Comparison of ENCODE assay signal across 19 mouse cellular contexts in the genomic region with DNA sequence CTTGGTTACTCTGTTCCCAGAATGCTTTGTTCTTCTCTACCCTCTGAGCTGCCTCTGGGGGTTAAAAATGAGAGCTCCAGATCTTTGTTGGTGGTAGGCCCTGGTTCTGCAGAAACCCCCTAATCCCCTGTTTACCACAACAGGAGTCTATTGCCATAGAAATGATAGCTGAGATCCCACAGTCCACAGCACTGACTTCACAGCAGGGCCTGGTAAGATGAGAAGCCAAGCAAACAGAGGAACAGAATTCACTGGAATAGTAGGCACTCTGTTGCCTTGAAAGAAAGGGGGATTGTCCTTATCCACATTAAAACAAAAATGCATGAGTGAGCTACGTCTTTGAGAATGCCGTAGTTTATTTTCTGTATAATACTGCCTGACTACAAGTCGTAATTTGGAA. TPM values are rescaled to one million over a fixed set of nuclear protein-coding genes. Genes with fewer than 3 reads are reported as not detected.
A peak's percentile ranks its signal among the peaks of the same experiment; 100 is the strongest.
DNase-seq lines count a peak whose midpoint lies in the region; ATAC-seq and TF ChIP-seq lines count a peak whose summit lies in the region.
"Had no signal": no experiment of that assay in that cellular context is flagged by ENCODE, and none has a peak within 500 bp of the region (broad histone marks: within the 10 kb centered on the region; RNA-seq: fewer than 3 reads in every experiment).

No protein-coding gene starts in this region.

- H3K9me3 ChIP-seq in forebrain, postnatal 0 days (ENCODE audit: low read length): no peaks in the 10 kb centered on the region
- H3K9me3 ChIP-seq in forebrain, embryonic 13.5 days (replicated peaks): no peaks in the 10 kb centered on the region
- H3K9me3 ChIP-seq in neural tube, embryonic 11.5 days (ENCODE audit: control insufficient read depth, low read length): no peaks in the 10 kb centered on the region
- no peaks in the 10 kb centered on the region for H3K9me3 ChIP-seq in neural tube, embryonic 15.5 days (replicated peaks)
- no peaks in the 10 kb centered on the region for H3K9me3 ChIP-seq in limb, embryonic 10.5 days (replicated peaks)
- H3K9me3 ChIP-seq: liver, embryonic 12.5 days had no signal

- H3K9ac ChIP-seq in forebrain, postnatal 0 days: no peak overlapping the region
- H3K9ac ChIP-seq in forebrain, embryonic 13.5 days: no peak overlapping the region
- no peak overlapping the region for H3K9ac ChIP-seq in neural tube, embryonic 11.5 days (ENCODE audit: low read length)
- H3K9ac ChIP-seq in neural tube, embryonic 15.5 days (replicated peaks): no peak overlapping the region
- H3K9ac ChIP-seq: liver, embryonic 12.5 days had no signal

- H3K4me2 ChIP-seq in forebrain, postnatal 0 days (ENCODE audit: low read depth): no peak overlapping the region
- no peak overlapping the region for H3K4me2 ChIP-seq in forebrain, embryonic 13.5 days
- H3K4me2 ChIP-seq in neural tube, embryonic 11.5 days (ENCODE audit: low read depth): no peak overlapping the region
- no peak overlapping the region for H3K4me2 ChIP-seq in neural tube, embryonic 15.5 days
- H3K4me2 ChIP-seq: heart, embryonic 11.5 days; liver, embryonic 12.5 days had no signal

- H3K36me3 ChIP-seq in forebrain, postnatal 0 days (ENCODE audit: insufficient read depth): no peaks in the 10 kb centered on the region
- no peaks in the 10 kb centered on the region for H3K36me3 ChIP-seq in forebrain, embryonic 13.5 days (ENCODE audit: poor library complexity, severe bottlenecking)
- H3K36me3 ChIP-seq in neural tube, embryonic 11.5 days (ENCODE audit: control insufficient read depth, insufficient read depth, low read length): no peaks in the 10 kb centered on the region
- no peaks in the 10 kb centered on the region for H3K36me3 ChIP-seq in neural tube, embryonic 15.5 days
- H3K36me3 ChIP-seq in limb, embryonic 10.5 days: no peaks in the 10 kb centered on the region
- H3K36me3 ChIP-seq: liver, embryonic 12.5 days had no signal

- no peak overlapping the region for H3K4me3 ChIP-seq in forebrain, postnatal 0 days (ENCODE audit: low read depth, low read length)
- no peak overlapping the region for H3K4me3 ChIP-seq in forebrain, embryonic 13.5 days
- H3K4me3 ChIP-seq in neural tube, embryonic 11.5 days (ENCODE audit: low read depth, low read length): no peak overlapping the region
- H3K4me3 ChIP-seq in neural tube, embryonic 15.5 days (replicated peaks): no peak overlapping the region
- H3K4me3 ChIP-seq in limb, embryonic 10.5 days: no peak overlapping the region
- H3K4me3 ChIP-seq: liver, embryonic 12.5 days had no signal

- DNase-seq in forebrain, postnatal 0 days: no peak
- peak; percentile 11 for DNase-seq in neural tube, embryonic 11.5 days (ENCODE audit: low spot score)
- DNase-seq in limb, embryonic 10.5 days (ENCODE audit: low spot score): no peak
- peak; percentile 8 for DNase-seq in retina, postnatal 1 day
- no peak for DNase-seq in cerebellum, adult 11 months
- no peak for DNase-seq in thymus, postnatal 0 days (ENCODE audit: low spot score)
- DNase-seq: cerebellum, adult 11-12 months; gastrocnemius, postnatal 14 days; kidney, postnatal 14 days; layer of hippocampus, adult 9-11 months; right cerebral cortex, postnatal 4 days had no signal

- H3K27me3 ChIP-seq in forebrain, postnatal 0 days (ENCODE audit: insufficient read depth, low read length): no peaks in the 10 kb centered on the region
- H3K27me3 ChIP-seq in forebrain, embryonic 13.5 days: no peaks in the 10 kb centered on the region; the same call in 1 of the 2 replicates
- H3K27me3 ChIP-seq in neural tube, embryonic 11.5 days (ENCODE audit: control insufficient read depth, insufficient read depth, low read length): no peaks in the 10 kb centered on the region
- no peaks in the 10 kb centered on the region for H3K27me3 ChIP-seq in neural tube, embryonic 15.5 days (replicated peaks)
- H3K27me3 ChIP-seq in limb, embryonic 10.5 days (ENCODE audit: low read depth, poor library complexity, severe bottlenecking): no peaks in the 10 kb centered on the region
- H3K27me3 ChIP-seq: liver, embryonic 12.5 days had no signal

- H3K4me1 ChIP-seq in forebrain, postnatal 0 days (ENCODE audit: insufficient read depth): no peaks in the 10 kb centered on the region
- 0 out of 2 replicates have a peak, but pooled peaks cover 3% of the 10 kb centered on the region for H3K4me1 ChIP-seq in forebrain, embryonic 13.5 days
- no peaks in the 10 kb centered on the region for H3K4me1 ChIP-seq in neural tube, embryonic 11.5 days (ENCODE audit: control insufficient read depth, insufficient read depth, low read length)
- no peaks in the 10 kb centered on the region for H3K4me1 ChIP-seq in neural tube, embryonic 15.5 days
- H3K4me1 ChIP-seq in limb, embryonic 10.5 days: peaks cover 11% of the 10 kb centered on the region; the same call in 1 of the 2 replicates
- H3K4me1 ChIP-seq: liver, embryonic 12.5 days had no signal

- ATAC-seq in forebrain, postnatal 0 days: peak; percentile 55
- no peak for ATAC-seq in forebrain, embryonic 13.5 days
- ATAC-seq in neural tube, embryonic 11.5 days (ENCODE audit: insufficient read depth, low FRiP score, low TSS enrichment): no peak
- ATAC-seq in neural tube, embryonic 15.5 days (ENCODE audit: low FRiP score): no peak
- ATAC-seq: intestine, postnatal 0 days; liver, embryonic 12.5 days; lung, postnatal 0 days had no signal

- 9% methylated on average over 3 of the region's 3 CpGs for WGBS in forebrain, postnatal 0 days
- 8% methylated on average over 3 of the region's 3 CpGs for WGBS in forebrain, embryonic 13.5 days
- WGBS in neural tube, embryonic 11.5 days: 61% methylated on average over 3 of the region's 3 CpGs
- WGBS in neural tube, embryonic 15.5 days: 46% methylated on average over 3 of the region's 3 CpGs
- WGBS in limb, embryonic 10.5 days: 78% methylated on average over 3 of the region's 3 CpGs

- H3K27ac ChIP-seq in forebrain, postnatal 0 days (ENCODE audit: low read depth, low read length): no peak overlapping the region
- no peak overlapping the region for H3K27ac ChIP-seq in forebrain, embryonic 13.5 days
- H3K27ac ChIP-seq in neural tube, embryonic 11.5 days (ENCODE audit: low read depth, low read length): no peak overlapping the region
- H3K27ac ChIP-seq in neural tube, embryonic 15.5 days (replicated peaks): no peak overlapping the region
- peak overlapping the region; percentile 66; the same call in 1 of the 2 replicates for H3K27ac ChIP-seq in limb, embryonic 10.5 days
- H3K27ac ChIP-seq: liver, embryonic 12.5 days had no signal

- no peak for TF ChIP-seq CTCF in forebrain, postnatal 0 days (IDR thresholded peaks at IDR 0.05; ENCODE audit: low read depth)

RNA-seq across cellular contexts. Expression of a gene that starts 41.0 kb away (rescaled TPM):
- total RNA-seq in forebrain, postnatal 0 days (2014; rRNA removed): 0.19 and 1.5 TPM in 2 replicates
- polyA plus RNA-seq in forebrain, postnatal 0 days (2015; fragmentation: Nextera tagmentation; extraction: Ambion mirVana): 0.29 and 0.73 TPM in 2 replicates
- 0.10 TPM in 1 of 2 replicates, not detected in the other for polyA plus RNA-seq in forebrain, embryonic 13.5 days (2015; fragmentation: Nextera tagmentation; extraction: Ambion mirVana)
- 1.3 and 1.7 TPM in 2 replicates for polyA plus RNA-seq in neural tube, embryonic 11.5 days (2014; fragmentation: Nextera tagmentation; extraction: Ambion mirVana)
- 0.42 and 0.50 TPM in 2 replicates for polyA plus RNA-seq in neural tube, embryonic 15.5 days (2015; fragmentation: Nextera tagmentation; extraction: Ambion mirVana)
- polyA plus RNA-seq in limb, embryonic 10.5 days (2016; fragmentation: Nextera tagmentation; extraction: Ambion mirVana): 0.26 TPM in 1 of 2 replicates, not detected in the other
- polyA plus RNA-seq in thymus, postnatal 0 days (2015; fragmentation: Nextera tagmentation; extraction: Ambion mirVana): 0.18 and 0.42 TPM in 2 replicates
- total RNA-seq: common myeloid progenitor, adult 5-6 weeks; megakaryocyte-erythroid progenitor cell, adult 5-6 weeks had no signal
- polyA plus RNA-seq: heart, embryonic 11.5 days; lung, postnatal 0 days had no signal

Comparison
In these comparisons a context has a peak if more than half of its experiments do, and no peak if none do; other contexts are left out.
1. DNase-seq: peak in neural tube, embryonic 11.5 days (single experiment) and retina, postnatal 1 day (single experiment); none in forebrain, postnatal 0 days (single experiment), limb, embryonic 10.5 days (single experiment), cerebellum, adult 11 months (single experiment) and thymus, postnatal 0 days (single experiment).